Mouse (Mus musculus) CD4-positive naive resting alpha-beta T cell, adult 76 days (primary cell): Measurements from ENCODE around the gene Ciz1. TPM values are rescaled to one million over a fixed set of nuclear protein-coding genes. Genes with fewer than 3 reads are reported as not detected.

ENCODE experiments used
- total RNA-seq: library from RNA; stranded (reverse); gene quantifications from one replicate; pipeline ENCODE4 v1.2.4, GENCODE M21; 2023

Ciz1 gene
- total RNA-seq, result 93.7 TPM

DNA sequence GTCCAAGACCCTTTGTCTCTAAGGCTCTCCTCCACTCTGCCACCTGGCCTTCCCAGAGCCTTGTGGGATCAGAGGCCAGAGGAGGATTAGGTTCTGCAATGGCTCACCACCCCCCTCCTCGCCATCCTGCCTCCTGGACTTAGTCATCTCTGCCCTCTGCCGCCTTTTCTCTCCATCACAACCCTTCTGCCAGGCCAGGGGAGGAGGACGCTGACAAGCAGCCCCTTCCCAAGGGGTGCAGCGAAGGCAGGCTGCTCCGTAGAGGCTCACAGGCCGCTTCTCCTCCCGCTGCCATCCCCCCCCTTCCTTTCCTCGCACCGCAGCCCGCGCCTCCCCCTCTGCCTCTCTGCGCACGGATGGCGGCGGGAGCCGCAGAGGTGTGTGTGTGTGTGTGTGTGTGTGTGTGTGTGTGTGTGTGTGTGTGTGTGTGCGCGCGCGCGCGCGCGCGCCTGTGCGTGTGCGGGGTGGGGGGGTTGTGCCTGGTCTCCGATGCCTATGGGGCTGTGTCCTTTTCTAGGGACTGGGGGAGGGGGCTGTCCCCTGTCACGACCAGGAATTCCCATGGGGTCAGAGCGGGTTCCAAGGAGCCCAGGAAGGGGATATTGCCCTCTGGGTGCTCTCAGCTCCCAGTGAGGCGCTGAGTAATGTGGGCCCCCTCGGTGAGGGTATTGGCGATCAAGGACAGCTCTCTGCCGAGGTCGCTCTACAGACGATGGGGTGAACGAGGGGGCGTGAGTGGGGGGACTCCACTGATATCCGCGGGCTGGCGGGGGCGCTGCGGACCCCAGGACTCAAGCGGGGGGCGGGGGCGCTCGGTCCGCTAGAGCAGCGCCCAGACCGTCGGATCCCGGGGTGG, at the start of gene Ciz1:
TSS of gene Ciz1 (plus strand) at position 177 of the 856 bp plus-strand sequence.

DNA sequence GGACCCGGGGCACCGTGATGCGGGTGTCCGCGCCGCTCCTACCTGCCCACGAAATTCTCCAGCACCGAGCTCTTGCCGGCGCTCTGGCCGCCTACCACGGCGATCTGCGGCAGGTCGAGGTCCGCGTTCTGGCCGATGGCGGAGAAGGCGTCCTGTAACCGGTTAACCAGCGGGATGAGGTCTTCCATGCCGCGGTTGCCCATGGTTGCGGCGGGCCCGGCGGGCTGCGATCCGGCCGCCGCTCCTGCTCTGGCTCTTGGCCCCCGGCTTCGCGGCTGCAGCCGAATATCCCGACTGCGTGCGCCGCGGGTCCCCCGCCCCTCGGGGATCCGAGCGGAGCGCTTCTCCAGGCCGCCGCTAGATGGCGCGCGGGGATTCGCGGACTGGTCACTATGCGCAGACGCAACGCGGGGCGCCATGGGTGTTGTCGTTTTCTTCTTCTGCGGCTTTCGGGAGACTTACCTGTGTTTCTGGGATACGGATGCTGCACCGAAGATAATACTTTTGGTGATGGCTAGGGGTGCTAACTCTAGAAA, 948 bp downstream of the Ciz1 start, which contains the start of gene Dnm1:
TSS of gene Dnm1 (minus strand) at position 332 of the 536 bp plus-strand sequence.

DNA sequence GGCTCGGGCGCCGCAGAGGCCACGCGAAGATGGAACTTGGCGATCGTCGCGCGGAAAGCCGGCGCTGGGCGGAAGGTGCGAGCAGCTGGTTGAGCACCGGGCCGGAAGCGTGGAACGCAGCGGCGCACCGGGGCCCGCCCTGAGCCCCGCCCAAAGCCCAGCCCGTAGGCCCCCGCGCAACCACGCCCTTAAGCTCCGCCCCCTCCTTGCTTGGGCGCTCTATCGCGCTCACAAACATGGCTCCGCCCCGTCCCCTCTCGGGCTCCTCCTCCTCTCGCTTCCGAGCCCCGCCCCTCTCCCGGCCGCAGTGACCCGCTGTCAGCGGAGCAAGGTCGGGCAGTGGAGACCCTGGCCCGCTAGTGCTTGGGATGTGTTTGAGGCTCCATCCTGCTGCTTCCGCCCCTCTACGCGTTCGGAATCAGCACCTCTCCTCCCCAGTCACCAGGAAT, 29.7 kb downstream of the Ciz1 start, which contains the start of gene 1110008P14Rik:
TSS of gene 1110008P14Rik (minus strand) at position 164 of the 449 bp plus-strand sequence.

DNA sequence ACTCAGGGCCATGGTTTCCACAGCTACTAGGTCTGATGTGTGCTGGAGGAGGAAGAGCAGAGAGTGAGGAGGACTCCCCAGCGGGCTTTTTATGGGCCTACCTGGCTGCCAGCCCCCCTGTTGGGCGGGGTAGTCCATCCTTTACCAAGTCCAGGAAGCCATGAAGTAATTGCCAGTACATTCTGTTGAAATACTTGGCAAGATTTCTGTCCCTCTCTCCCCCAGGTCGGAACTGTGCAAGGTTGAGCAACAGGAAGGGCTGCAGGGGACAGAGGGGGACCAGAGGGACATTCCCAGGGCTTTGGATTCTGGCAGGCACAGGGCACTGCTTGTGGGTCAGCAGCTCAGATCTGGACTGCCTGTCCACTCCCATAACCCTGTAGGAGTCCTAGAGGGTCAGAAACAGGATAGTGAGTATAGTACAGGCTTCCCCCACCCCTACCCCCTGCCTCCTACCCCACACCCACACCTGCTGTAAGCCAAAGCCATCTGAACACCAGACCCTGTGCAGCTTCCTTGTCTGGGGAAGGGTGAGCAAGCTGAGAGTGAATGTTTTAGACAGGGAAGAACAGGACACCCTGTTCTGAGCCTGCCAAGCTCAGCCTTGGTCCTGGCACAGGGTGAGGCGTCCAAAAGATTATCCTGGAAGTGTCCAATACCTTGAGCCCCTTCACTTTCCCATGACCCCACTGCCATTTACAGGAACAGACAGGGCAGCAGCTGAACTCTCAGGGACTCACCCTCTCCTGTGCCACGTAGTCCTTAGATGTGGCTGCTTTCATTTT, 35.8 kb downstream of the Ciz1 start, which contains the start of gene Lcn2:
TSS of gene Lcn2 (minus strand) at position 547 of the 785 bp plus-strand sequence.

DNA sequence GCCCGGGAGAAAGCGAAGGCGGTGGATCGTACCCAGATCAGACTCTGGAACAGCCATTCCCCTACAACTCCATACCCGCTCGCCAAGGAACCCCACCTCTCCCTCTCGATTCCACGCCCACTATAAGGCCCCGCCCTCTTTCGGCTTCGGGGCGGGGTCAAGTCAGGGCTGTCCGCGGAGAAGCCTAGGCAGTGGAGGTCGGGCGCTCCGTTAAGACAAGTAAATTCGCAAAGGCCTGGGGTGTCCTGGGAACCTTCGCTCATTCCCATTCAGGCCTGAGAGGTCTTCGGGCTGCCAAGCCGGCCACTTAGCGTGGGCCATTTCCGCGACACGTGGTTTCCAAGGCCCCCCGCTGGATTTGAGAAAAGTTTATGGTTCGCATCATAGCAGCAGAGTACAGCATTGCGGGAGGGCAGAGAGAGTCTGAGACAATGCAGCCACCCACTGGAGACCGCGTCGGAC, 43.4 kb downstream of the Ciz1 start, which contains the start of gene Ptges2:
TSS of gene Ptges2 (plus strand) at position 413 of the 462 bp plus-strand sequence.

Other genes with a start within 250 kb of the Ciz1 start
- 127 TPM for gene Prrc2b, start 201.2 kb upstream of the Ciz1 start, total RNA-seq
- gene Pomt1, start 115.7 kb upstream of the Ciz1 start, total RNA-seq, result 15.0 TPM
- gene Uck1, start 92.2 kb upstream of the Ciz1 start, total RNA-seq, result 89.0 TPM
- gene Golga2, start 64.9 kb upstream of the Ciz1 start, total RNA-seq, result 37.3 TPM
- 60.6 TPM for gene Swi5, start 64.3 kb upstream of the Ciz1 start, total RNA-seq
- not detected for gene Dnm1, start 1.0 kb downstream of the Ciz1 start, total RNA-seq
- 23.4 TPM for gene 1110008P14Rik, start 29.6 kb downstream of the Ciz1 start, total RNA-seq
- gene Lcn2, start 35.9 kb downstream of the Ciz1 start, total RNA-seq, result 2.8 TPM
- 6.2 TPM for gene Ptges2, start 43.6 kb downstream of the Ciz1 start, total RNA-seq
- 6.5 TPM for gene Naif1, start 98.1 kb downstream of the Ciz1 start, total RNA-seq
- gene Slc25a25, start 99.1 kb downstream of the Ciz1 start, total RNA-seq, result 108 TPM
- gene Fam102a, start 183.0 kb downstream of the Ciz1 start, total RNA-seq, result 163 TPM
- gene Dpm2, start 218.5 kb downstream of the Ciz1 start, total RNA-seq, result 50.7 TPM
- gene Pip5kl1, start 222.5 kb downstream of the Ciz1 start, total RNA-seq, result 0.76 TPM
- gene 9430097D07Rik, start 223.4 kb downstream of the Ciz1 start, total RNA-seq, result not detected
- gene St6galnac4, start 234.8 kb downstream of the Ciz1 start, total RNA-seq, result 18.8 TPM
- 4.1 TPM for gene St6galnac6, start 247.4 kb downstream of the Ciz1 start, total RNA-seq